Mouse (Mus musculus): Measurements from ENCODE around the gene Metrn.

The Metrn gene

GRCm38 (mm10) chr17:25806507-25806906 is 9.6 kb upstream of the Metrn start:
- DNase-seq = no peak

GRCm38 (mm10) chr17:25802825-25803517 is 6.0 kb upstream of the Metrn start:
- DNase-seq = no peak

GRCm38 (mm10) chr17:25801029-25801428 is 4.1 kb upstream of the Metrn start:
- DNase-seq = peak; percentile 90

- DNase-seq = no peak
Measured at GRCm38 (mm10) chr17:25796211-25796771, 645 bp downstream of the Metrn start.

GRCm38 (mm10) chr17:25795609-25796092 is 1.3 kb downstream of the Metrn start, which contains the start of gene AC134908.4:
TSS of gene AC134908.4 (minus strand) at chr17:25795659.
- peak; percentile 79 for DNase-seq

GRCm38 (mm10) chr17:25794998-25795397 is 1.9 kb downstream of the Metrn start:
- no peak for DNase-seq

- no peak for DNase-seq
Measured at GRCm38 (mm10) chr17:25794197-25794596, 2.7 kb downstream of the Metrn start.

GRCm38 (mm10) chr17:25792615-25793014 is 4.3 kb downstream of the Metrn start, which contains the start of gene Fam173a:
TSS of gene Fam173a (minus strand) at chr17:25792901.
- peak; percentile 82 for DNase-seq

GRCm38 (mm10) chr17:25791843-25792527 is 5.0 kb downstream of the Metrn start:
- peak; percentile 81 for DNase-seq

GRCm38 (mm10) chr17:25791320-25791842 is 5.6 kb downstream of the Metrn start:
- DNase-seq = no peak

- no peak for DNase-seq
Measured at GRCm38 (mm10) chr17:25786781-25787504, 10.0 kb downstream of the Metrn start.

- no peak for DNase-seq
Measured at GRCm38 (mm10) chr17:25786280-25786679, 10.7 kb downstream of the Metrn start, which contains the start of gene Ccdc78. TSS of gene Ccdc78 (plus strand) at chr17:25786580.

GRCm38 (mm10) chr17:25785281-25785745 is 11.6 kb downstream of the Metrn start, which contains the start of gene Haghl:
TSS of gene Haghl (minus strand) at chr17:25785673.
- peak; percentile 98 for DNase-seq

- no peak for DNase-seq
Measured at GRCm38 (mm10) chr17:25783861-25784574, 12.9 kb downstream of the Metrn start.

- DNase-seq = peak; percentile 51
Measured at GRCm38 (mm10) chr17:25783086-25783485, 13.8 kb downstream of the Metrn start.

- no peak for DNase-seq
Measured at GRCm38 (mm10) chr17:25781339-25781738, 15.6 kb downstream of the Metrn start.

GRCm38 (mm10) chr17:25777948-25778347 is 19.0 kb downstream of the Metrn start:
- no peak for DNase-seq

GRCm38 (mm10) chr17:25775318-25776062 is 21.4 kb downstream of the Metrn start:
- DNase-seq = peak; percentile 70

- peak; percentile 98 for DNase-seq
Measured at GRCm38 (mm10) chr17:25773549-25774120, 23.3 kb downstream of the Metrn start, which contains the start of gene Narfl. TSS of gene Narfl (plus strand) at chr17:25773776.

GRCm38 (mm10) chr17:25769331-25769730 is 27.6 kb downstream of the Metrn start:
- no peak for DNase-seq

- DNase-seq = no peak
Measured at GRCm38 (mm10) chr17:25765886-25766285, 31.1 kb downstream of the Metrn start.
